Comparison of ENCODE assay signal across 8 mouse cellular contexts in genomic region chr11:32588090-32588891, GRCm38 (mm10). TPM values are rescaled to one million over a fixed set of nuclear protein-coding genes. Genes with fewer than 3 reads are reported as not detected.
A peak's percentile ranks its signal among the peaks of the same experiment; 100 is the strongest.
DNase-seq lines count a peak whose midpoint lies in the region; ATAC-seq and TF ChIP-seq lines count a peak whose summit lies in the region.

No protein-coding gene starts in this region.

- peak; percentile 95 for TF ChIP-seq CTCF in liver, adult 2 months (IDR thresholded peaks at IDR 0.05; ENCODE audit: low read depth, low read length)

- no peak overlapping the region for H3K27ac ChIP-seq in liver, adult 2 months (replicated peaks; ENCODE audit: insufficient read depth, low read depth, low read length)
- H3K27ac ChIP-seq in neural tube, embryonic 11.5 days (ENCODE audit: low read depth, low read length), result no peak overlapping the region

- intact Hi-C loops in gastrocnemius, postnatal 36 days (cut with DNase I), result loop anchor here (1.0 to 5.0 kb wide), 3 partner anchors 56 to 246 kb away; partner anchors contain the start of genes Efcab9 and Stk10

- no peak overlapping the region for H3K4me3 ChIP-seq in liver, adult 2 months (ENCODE audit: insufficient read depth, low read depth, low read length)
- no peak overlapping the region for H3K4me3 ChIP-seq in neural tube, embryonic 11.5 days (ENCODE audit: low read depth, low read length)

- WGBS in liver, adult 2 months, result 31% methylated on average over 15 of the region's 15 CpGs
- 36% methylated on average over 15 of the region's 15 CpGs for WGBS in neural tube, embryonic 11.5 days

- H3K27me3 ChIP-seq in liver, adult 2 months (ENCODE audit: control insufficient read depth, insufficient read depth, low read length), result no peaks in the 10 kb centered on the region
- no peaks in the 10 kb centered on the region for H3K27me3 ChIP-seq in neural tube, embryonic 11.5 days (ENCODE audit: control insufficient read depth, insufficient read depth, low read length)

- DNase-seq in A20 (ENCODE audit: low read depth, low spot score) (peak; percentile 79), ZHBTc4 (ENCODE audit: low read depth, low spot score) (peak; percentile 84)
- DNase-seq in embryo, embryonic 10 days (ENCODE audit: low spot score), result peak; percentile 86
- DNase-seq in gastrocnemius, postnatal 36 days, result peak; percentile 62 to 68
- DNase-seq in kidney, adult 18-20 months, result peak; percentile 76
- no peak for DNase-seq in liver, adult 2 months (ENCODE audit: extremely low read depth, low read depth, low spot score)
- peak; percentile 88 for DNase-seq in neural tube, embryonic 11.5 days (ENCODE audit: low spot score)
- DNase-seq in testis, postnatal 10 days (ENCODE audit: low spot score), result peak; percentile 90

- no peaks in the 10 kb centered on the region for H3K4me1 ChIP-seq in liver, adult 2 months (ENCODE audit: control insufficient read depth, insufficient read depth, low read length)
- no peaks in the 10 kb centered on the region for H3K4me1 ChIP-seq in neural tube, embryonic 11.5 days (ENCODE audit: control insufficient read depth, insufficient read depth, low read length)

- H3K9me3 ChIP-seq in neural tube, embryonic 11.5 days (ENCODE audit: control insufficient read depth, low read length), result no peaks in the 10 kb centered on the region

- peak; percentile 61; the same call in 1 of the 2 replicates for ATAC-seq in neural tube, embryonic 11.5 days (ENCODE audit: insufficient read depth, low FRiP score, low TSS enrichment)

- 0 out of 2 replicates have a peak, but pooled peaks have one; percentile 7 for TF ChIP-seq POLR2A in liver, adult 2 months (IDR thresholded peaks at IDR 0.05; ENCODE audit: extremely low read depth, insufficient read depth, low read length)

- H3K9ac ChIP-seq in liver, adult 2 months (ENCODE audit: low read depth, low read length), result no peak overlapping the region
- H3K9ac ChIP-seq in neural tube, embryonic 11.5 days (ENCODE audit: low read length), result peak overlapping the region; percentile 24; the same call in 1 of the 2 replicates

- no peaks in the 10 kb centered on the region for H3K36me3 ChIP-seq in liver, adult 2 months (ENCODE audit: control insufficient read depth, insufficient read depth, low read length)
- no peaks in the 10 kb centered on the region for H3K36me3 ChIP-seq in neural tube, embryonic 11.5 days (ENCODE audit: control insufficient read depth, insufficient read depth, low read length)

- no peaks in the 10 kb centered on the region for H3K79me2 ChIP-seq in liver, adult 2 months (ENCODE audit: control insufficient read depth, insufficient read depth, low read length)

- H3K4me2 ChIP-seq in neural tube, embryonic 11.5 days (ENCODE audit: low read depth), result no peak overlapping the region

RNA-seq across cellular contexts. Expression of gene Fbxw11, which starts 54.2 kb away (rescaled TPM):
- total RNA-seq in gastrocnemius, postnatal 36 days (2021), result 10 to 100 TPM; 51.0 to 52.6 TPM
- total RNA-seq in liver, adult 2 months (2014; rRNA removed), result 20.8 and 27.4 TPM in 2 replicates
- 20.3 and 22.5 TPM in 2 replicates for polyA plus RNA-seq in liver, adult 2 months (2012; rRNA removed)
- polyA plus RNA-seq in neural tube, embryonic 11.5 days (2014; fragmentation: Nextera tagmentation; extraction: Ambion mirVana), result 102 and 116 TPM in 2 replicates

RNA-seq across cellular contexts. Expression of gene Stk10, which starts 55.2 kb away (rescaled TPM):
- 1 to 10 TPM; 2.0 to 2.5 TPM for total RNA-seq in gastrocnemius, postnatal 36 days (2021)
- total RNA-seq in liver, adult 2 months (2014; rRNA removed), result 2.0 and 2.5 TPM in 2 replicates
- polyA plus RNA-seq in liver, adult 2 months (2012; rRNA removed), result 2.0 and 2.4 TPM in 2 replicates
- polyA plus RNA-seq in neural tube, embryonic 11.5 days (2014; fragmentation: Nextera tagmentation; extraction: Ambion mirVana), result 2.1 and 2.4 TPM in 2 replicates

RNA-seq across cellular contexts. Expression of gene Efcab9, which starts 56.4 kb away (rescaled TPM):
- total RNA-seq in gastrocnemius, postnatal 36 days (2021), result 1 to 10 TPM in 1 of 2 experiments, under 1 TPM in 1; 0.84 to 1.2 TPM
- 0.34 TPM in 1 of 2 replicates, not detected in the other for total RNA-seq in liver, adult 2 months (2014; rRNA removed)
- not detected in 2 replicates for polyA plus RNA-seq in liver, adult 2 months (2012; rRNA removed)
- 0.41 TPM in 1 of 2 replicates, not detected in the other for polyA plus RNA-seq in neural tube, embryonic 11.5 days (2014; fragmentation: Nextera tagmentation; extraction: Ambion mirVana)
